Mouse (Mus musculus) G1E (cell line): ENCODE data around the gene Dock10.

Source experiments
- CTCF ChIP-seq: IDR thresholded peaks from 2 replicates; pipeline ENCODE4 v1.5.1; 2012; ENCODE audit warnings: low read depth, low read length, inconsistent platforms, mixed read lengths
- GATA1 ChIP-seq: IDR thresholded peaks from 2 replicates; pipeline ENCODE4 v1.6.1; 2012; ENCODE audit warnings: borderline replicate concordance, low read length, inconsistent platforms, mixed read lengths
- POLR2AphosphoS5 ChIP-seq: IDR thresholded peaks from 2 replicates; pipeline ENCODE4 v1.6.1; 2012; ENCODE audit warnings: low read depth, low read length, inconsistent platforms; ENCODE audit not compliant: insufficient replicate concordance
- TAL1 ChIP-seq: conservative IDR thresholded peaks from 2 replicates; pipeline ENCODE4 v1.6.1; 2012; ENCODE audit warnings: low read depth, low read length, inconsistent platforms, mixed read lengths

DNA sequence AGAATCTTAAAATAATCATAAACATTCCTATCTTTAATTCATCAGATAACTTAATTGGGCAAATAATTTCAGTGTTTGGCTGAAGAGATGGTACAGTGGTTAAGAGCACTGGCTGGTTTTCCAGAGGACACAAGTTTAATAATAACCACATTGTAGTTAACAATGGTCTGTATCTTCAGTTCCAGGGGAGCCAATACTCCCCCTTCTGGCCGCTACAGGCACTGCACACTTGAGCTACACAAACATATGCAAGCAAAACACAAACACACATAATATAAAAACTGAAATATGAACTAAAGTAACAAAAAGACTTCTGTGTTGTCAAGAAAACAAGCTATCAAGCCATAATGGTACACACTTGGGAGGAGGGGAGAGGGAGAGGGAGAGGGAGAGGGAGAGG is 102.5 kb downstream of the Dock10 start:
- TF ChIP-seq CTCF (0 out of 2 replicates have a peak, but pooled peaks have one; percentile 7), GATA1 (no peak), TAL1 (no peak), POLR2AphosphoS5 (no peak)
